Mouse (Mus musculus) layer of hippocampus, adult 8-10 months (tissue): ENCODE data around the gene 6030458C11Rik. TPM values are rescaled to one million over a fixed set of nuclear protein-coding genes. Genes with fewer than 3 reads are reported as not detected.

Experiments used
- DNase-seq, 2 experiments: peaks; one replicate each; pipeline ENCODE4 v3.0.0; 2022; ENCODE audit warnings: low spot score in 2 of 2
- total RNA-seq, 4 experiments: library from RNA; stranded (reverse); gene quantifications; 2 replicates each; pipeline ENCODE4 v1.2.4; 2022

The 6030458C11Rik gene
- 10 to 100 TPM; 25.5 to 31.1 (median 28.5) TPM for total RNA-seq

GRCm38 (mm10) chr15:12824197-12824952, at the start of gene 6030458C11Rik, which contains the start of gene Drosha:
TSS of gene 6030458C11Rik (minus strand) at chr15:12824649.
TSS of gene Drosha (plus strand) at chr15:12824815.
- DNase-seq = peak; percentile 98 to 99

GRCm38 (mm10) chr15:12867269-12867668, 42.8 kb upstream of the 6030458C11Rik start:
- no peak for DNase-seq

- no peak for DNase-seq
Measured at GRCm38 (mm10) chr15:12865595-12866314, 41.3 kb upstream of the 6030458C11Rik start.

GRCm38 (mm10) chr15:12863669-12864068, 39.2 kb upstream of the 6030458C11Rik start:
- no peak for DNase-seq

- no peak for DNase-seq
Measured at GRCm38 (mm10) chr15:12862061-12862460, 37.6 kb upstream of the 6030458C11Rik start.

DNA sequence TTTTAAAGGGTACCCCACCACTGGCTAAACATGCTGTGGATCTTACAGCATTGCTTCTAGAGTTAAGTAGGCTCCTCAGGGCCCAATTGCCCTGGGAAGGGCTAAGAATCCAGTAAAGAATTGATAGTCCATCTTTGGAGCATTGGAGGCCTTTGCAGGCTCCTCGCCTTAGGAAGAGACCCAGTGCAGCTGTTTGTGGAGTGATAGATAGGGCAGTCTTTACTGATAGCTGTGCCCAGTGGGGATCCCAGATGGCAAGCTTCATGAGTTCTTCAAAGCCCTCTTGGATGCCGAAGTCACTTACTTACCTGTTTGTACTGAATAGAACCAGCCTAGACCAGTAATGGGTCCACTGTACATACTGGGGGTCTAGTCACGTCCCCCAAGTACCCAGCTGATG, 34.2 kb upstream of the 6030458C11Rik start:
- no peak for DNase-seq

DNA sequence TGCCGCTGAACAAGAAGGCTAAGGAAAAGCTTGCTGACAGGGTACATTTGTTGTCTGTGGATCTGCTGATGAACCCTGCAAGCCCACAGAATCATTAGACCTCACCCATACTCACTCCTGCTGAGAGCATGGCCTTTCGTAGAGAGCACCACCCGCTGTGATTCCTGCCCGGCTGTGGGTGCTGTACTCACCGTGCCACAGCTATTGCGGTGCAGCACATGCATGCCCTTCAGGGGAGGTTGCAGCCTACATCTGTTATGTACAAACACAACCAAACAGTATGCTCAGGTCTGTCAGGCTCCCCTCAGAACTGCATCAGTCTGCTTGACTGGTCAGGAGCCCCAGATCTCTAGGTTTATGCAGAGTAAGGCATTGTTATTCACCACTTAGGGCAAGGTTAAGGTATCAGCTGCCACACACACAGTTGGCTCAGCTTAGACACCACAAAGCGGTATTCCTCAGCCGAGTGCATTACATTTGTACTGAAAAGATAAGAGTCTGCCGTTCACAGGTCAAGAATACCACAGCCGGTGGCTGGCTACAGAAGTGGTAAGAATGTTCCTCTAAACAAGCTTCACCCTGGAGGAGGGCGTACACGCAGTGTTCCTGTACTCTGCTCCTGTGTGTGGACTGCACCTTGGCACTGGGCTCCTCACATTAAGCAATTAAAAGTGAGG, 33.5 kb upstream of the 6030458C11Rik start:
- no peak for DNase-seq

GRCm38 (mm10) chr15:12856780-12857179, 32.3 kb upstream of the 6030458C11Rik start:
- no peak for DNase-seq

GRCm38 (mm10) chr15:12853471-12853870, 29.0 kb upstream of the 6030458C11Rik start:
- no peak for DNase-seq

GRCm38 (mm10) chr15:12849373-12849772, 24.9 kb upstream of the 6030458C11Rik start:
- DNase-seq = no peak

GRCm38 (mm10) chr15:12848196-12848975, 23.9 kb upstream of the 6030458C11Rik start:
- DNase-seq = no peak

- no peak for DNase-seq
Measured at GRCm38 (mm10) chr15:12842833-12843232, 18.4 kb upstream of the 6030458C11Rik start.

GRCm38 (mm10) chr15:12840737-12841136, 16.3 kb upstream of the 6030458C11Rik start:
- no peak for DNase-seq

DNA sequence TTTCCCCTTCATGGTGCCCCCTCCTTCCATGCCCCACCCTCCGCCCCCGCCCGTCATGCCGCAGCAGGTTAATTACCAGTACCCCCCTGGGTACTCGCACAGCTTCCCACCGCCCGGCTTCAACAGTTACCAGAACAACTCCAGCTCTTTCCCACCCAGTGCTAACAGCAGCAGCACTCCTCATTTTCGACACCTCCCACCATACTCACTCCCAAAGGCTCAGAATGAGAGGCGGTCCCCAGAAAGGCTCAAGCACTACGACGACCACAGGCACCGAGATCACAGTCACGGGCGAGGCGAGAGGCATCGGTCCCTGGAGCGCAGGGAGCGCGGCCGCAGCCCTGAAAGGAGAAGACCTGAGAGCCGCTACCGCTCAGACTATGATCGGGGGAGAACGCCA, 9.8 kb upstream of the 6030458C11Rik start:
- no peak for DNase-seq

DNA sequence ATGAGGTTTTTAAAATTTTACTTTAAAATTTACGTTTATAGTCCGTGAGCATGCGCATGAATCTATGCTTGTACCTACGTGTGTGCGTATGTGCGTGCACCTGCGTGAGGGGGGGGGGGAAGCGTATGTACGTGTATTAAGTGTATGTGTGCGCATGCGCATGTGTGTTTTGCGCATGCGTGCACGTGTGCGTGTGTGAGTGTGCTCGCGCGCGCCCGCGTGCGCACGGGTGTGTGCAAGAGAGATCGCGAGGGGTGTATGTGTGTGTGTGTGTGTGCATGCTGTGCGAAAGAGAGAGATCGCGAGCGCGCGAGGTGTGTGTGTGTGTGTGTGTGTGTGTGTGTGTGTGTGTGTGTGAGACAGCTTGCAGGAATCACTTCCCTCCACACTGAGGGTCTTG, 8.9 kb upstream of the 6030458C11Rik start:
- no peak for DNase-seq

DNA sequence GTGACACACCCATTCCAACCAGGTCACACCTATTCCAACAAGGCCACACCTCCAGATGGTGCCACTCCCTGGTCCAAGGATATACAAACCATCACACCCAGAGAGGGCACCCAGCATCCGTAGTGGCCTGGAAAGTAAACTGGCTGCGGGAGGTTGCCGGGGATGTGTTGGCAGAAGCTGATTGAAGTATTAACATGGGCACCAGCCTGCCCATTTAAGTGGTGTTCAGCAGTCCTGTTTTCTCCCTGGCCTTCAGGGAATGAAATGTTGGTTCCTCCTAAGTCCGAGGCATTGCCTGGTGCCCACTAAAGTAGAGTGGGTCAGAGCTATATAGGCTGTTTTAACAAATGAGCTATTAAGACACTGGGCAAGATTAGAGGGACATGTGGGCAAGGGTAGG, 8.2 kb upstream of the 6030458C11Rik start:
- no peak for DNase-seq

GRCm38 (mm10) chr15:12829878-12830277, 5.4 kb upstream of the 6030458C11Rik start:
- DNase-seq = no peak

DNA sequence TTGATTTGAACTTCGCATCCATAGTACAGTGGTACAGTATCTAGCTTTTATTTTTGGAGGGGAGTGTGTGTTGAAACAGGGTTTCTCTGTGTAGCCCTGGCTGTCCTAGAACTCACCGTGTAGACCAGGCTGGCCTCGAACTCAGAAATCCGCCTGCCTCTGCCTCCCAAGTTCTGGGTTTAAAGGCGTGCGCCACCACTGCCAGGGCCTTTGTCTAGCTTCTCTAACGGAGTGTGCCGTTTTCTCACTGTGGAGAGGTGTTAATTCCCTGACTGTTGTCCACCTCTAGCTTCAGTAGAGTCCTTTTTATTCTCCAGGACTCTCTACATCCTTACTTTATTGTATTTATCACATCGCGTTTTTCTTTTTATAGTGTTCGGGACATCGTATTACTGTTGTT, 959 bp upstream of the 6030458C11Rik start:
- no peak for DNase-seq

- DNase-seq = no peak
Measured at GRCm38 (mm10) chr15:12824965-12825364, 516 bp upstream of the 6030458C11Rik start.

- no peak for DNase-seq
Measured at GRCm38 (mm10) chr15:12823455-12824119, 862 bp downstream of the 6030458C11Rik start.
